Mouse (Mus musculus) kidney, adult 2 months (tissue): ENCODE results near the gene Cep170. TPM values are rescaled to one million over a fixed set of nuclear protein-coding genes. Genes with fewer than 3 reads are reported as not detected.

ENCODE experiments used
- DNase-seq: peaks from one replicate; pipeline ENCODE4 v3.0.0; 2021
- H3K27ac ChIP-seq: fragments of 200-500 bp; 2 replicates; pipeline ENCODE4 v1.5.1; 2012; ENCODE audit warnings: low read depth, low read length, control low read depth, inconsistent platforms; ENCODE audit not compliant: insufficient read depth
- H3K27me3 ChIP-seq: fragments of 200-500 bp; replicated peaks from 2 replicates; pipeline ENCODE4 v1.6.1; 2012; ENCODE audit warnings: mild to moderate bottlenecking, moderate library complexity, low read length, inconsistent platforms; ENCODE audit not compliant: control insufficient read depth, insufficient read depth
- H3K36me3 ChIP-seq: fragments of 200-500 bp; 2 replicates; pipeline ENCODE4 v1.6.1; 2012; ENCODE audit warnings: mild to moderate bottlenecking, moderate library complexity, low read length, inconsistent platforms; ENCODE audit not compliant: control insufficient read depth, insufficient read depth
- H3K4me1 ChIP-seq: fragments of 200-500 bp; 2 replicates; pipeline ENCODE4 v1.6.1; 2011; ENCODE audit warnings: low read length; ENCODE audit not compliant: control insufficient read depth, insufficient read depth
- H3K4me3 ChIP-seq: fragments of 200-500 bp; 2 replicates; pipeline ENCODE4 v1.5.1; 2011; ENCODE audit warnings: mild to moderate bottlenecking, low read depth, low read length, control low read depth; ENCODE audit not compliant: insufficient read depth
- CTCF ChIP-seq: fragments of 200-500 bp; conservative IDR thresholded peaks from 2 replicates; pipeline ENCODE4 v1.5.1; 2011; ENCODE audit warnings: low read depth, mild to moderate bottlenecking, control low read depth, low read length, moderate library complexity, mixed read lengths; ENCODE audit not compliant: insufficient read depth, insufficient read length
- POLR2A ChIP-seq: fragments of 200-500 bp; IDR thresholded peaks from one replicate; pipeline ENCODE4 v1.6.1; 2011; ENCODE audit warnings: low read depth, low read length, control low read depth
- WGBS: fragments of 180-500 bp; shearing (Covaris S2); methylation state at CpG from one replicate; pipeline ENCODE4 v1.1.7; 2018; 5-methylcytosine and 5-hydroxymethylcytosine counted together
- polyA plus RNA-seq: library from polyadenylated mRNA; depleted of rRNA; stranded (reverse); fragments of >200 nt; gene quantifications from 2 replicates; pipeline ENCODE4 v1.2.3, GENCODE M21; 2012

The Cep170 gene
- polyA plus RNA-seq, 1 experiment, result 3.2 TPM

GRCm38 (mm10) chr1:176789326-176789725 is 24.5 kb downstream of the Cep170 start:
- Histone ChIP-seq H3K4me1 (no peaks in the 10 kb centered on the region), H3K36me3 (no peaks in the 10 kb centered on the region), H3K4me3 (no peak overlapping the region), H3K27ac (no peak overlapping the region), H3K27me3 (no peaks in the 10 kb centered on the region)
- 88% methylated on average over 7 of the region's 7 CpGs for WGBS
- no peak for DNase-seq
- no peak for TF ChIP-seq POLR2A

- peaks cover 2% of the 10 kb centered on the region; the same call in 1 of the 2 replicates for H3K36me3 ChIP-seq
- no peak for TF ChIP-seq POLR2A
- no peak for TF ChIP-seq CTCF
- DNase-seq, result peak; percentile 3
- H3K4me1 ChIP-seq, result no peaks in the 10 kb centered on the region
- WGBS, result 75% methylated on average over 4 of the region's 4 CpGs
- no peak overlapping the region for H3K27ac ChIP-seq
- no peaks in the 10 kb centered on the region for H3K27me3 ChIP-seq
- H3K4me3 ChIP-seq, result no peak overlapping the region
Observed at GRCm38 (mm10) chr1:176774533-176774932, 39.3 kb downstream of the Cep170 start.

- 87% methylated on average over 2 of the region's 2 CpGs for WGBS
- no peak overlapping the region for H3K4me3 ChIP-seq
- no peak overlapping the region for H3K27ac ChIP-seq
- no peak for TF ChIP-seq POLR2A
- no peak for TF ChIP-seq CTCF
- DNase-seq, result no peak
- H3K36me3 ChIP-seq, result no peaks in the 10 kb centered on the region
- H3K4me1 ChIP-seq, result no peaks in the 10 kb centered on the region
- no peaks in the 10 kb centered on the region for H3K27me3 ChIP-seq
Observed at GRCm38 (mm10) chr1:176762295-176762694, 51.6 kb downstream of the Cep170 start.

GRCm38 (mm10) chr1:176760673-176761072 is 53.2 kb downstream of the Cep170 start:
- peaks cover 3% of the 10 kb centered on the region for H3K36me3 ChIP-seq
- no peaks in the 10 kb centered on the region for H3K27me3 ChIP-seq
- H3K27ac ChIP-seq, result no peak overlapping the region
- 93% methylated on average over 1 of the region's 1 CpGs for WGBS
- H3K4me1 ChIP-seq, result no peaks in the 10 kb centered on the region
- no peak for TF ChIP-seq CTCF
- no peak for TF ChIP-seq POLR2A
- DNase-seq, result no peak
- H3K4me3 ChIP-seq, result no peak overlapping the region

- Histone ChIP-seq H3K27ac (no peak overlapping the region), H3K4me1 (no peaks in the 10 kb centered on the region), H3K36me3 (peaks cover 5% of the 10 kb centered on the region), H3K4me3 (no peak overlapping the region), H3K27me3 (no peaks in the 10 kb centered on the region)
- DNase-seq, result no peak
- WGBS, result 95% methylated on average over 9 of the region's 9 CpGs
- TF ChIP-seq CTCF, result no peak
- no peak for TF ChIP-seq POLR2A
Observed at GRCm38 (mm10) chr1:176755586-176755985, 58.3 kb downstream of the Cep170 start.

- DNase-seq, result no peak
- Histone ChIP-seq H3K27ac (no peak overlapping the region), H3K4me1 (no peaks in the 10 kb centered on the region), H3K27me3 (no peaks in the 10 kb centered on the region), H3K4me3 (no peak overlapping the region), H3K36me3 (peaks cover 5% of the 10 kb centered on the region)
- WGBS, result 78% methylated on average over 14 of the region's 14 CpGs
- TF ChIP-seq POLR2A (no peak), CTCF (no peak)
Observed at GRCm38 (mm10) chr1:176753861-176754718, 59.8 kb downstream of the Cep170 start.

- Histone ChIP-seq H3K36me3 (no peaks in the 10 kb centered on the region), H3K4me3 (no peak overlapping the region), H3K27ac (no peak overlapping the region), H3K4me1 (no peaks in the 10 kb centered on the region), H3K27me3 (no peaks in the 10 kb centered on the region)
- TF ChIP-seq CTCF, result no peak
- TF ChIP-seq POLR2A, result no peak
- no peak for DNase-seq
- WGBS, result 94% methylated on average over 7 of the region's 7 CpGs
Observed at GRCm38 (mm10) chr1:176749708-176750107, 64.2 kb downstream of the Cep170 start.
